Mouse (Mus musculus) inflammation-experienced regulatory T-cells, adult 6 months (primary cell): ENCODE measurements around the gene Olfr640. TPM values are rescaled to one million over a fixed set of nuclear protein-coding genes. Genes with fewer than 3 reads are reported as not detected.

ENCODE experiments used
- ATAC-seq: one replicate; pipeline ENCODE4 v1.8.0; 2017
- polyA plus RNA-seq, 3 experiments: library from polyadenylated mRNA; unstranded; fragments of 100-300 nt; shearing (Covaris generic); gene quantifications; one replicate each; pipeline ENCODE4 v1.2.1; 2017

Olfr640 gene
- not detected for polyA plus RNA-seq

GRCm38 (mm10) chr7:104025473-104025872 lies at the start of gene Olfr640:
Olfr640 (minus strand) TSS chr7:104025573.
- ATAC-seq: no peak

- ATAC-seq: no peak
Observed at GRCm38 (mm10) chr7:104071769-104072168, 46.4 kb upstream of the Olfr640 start, which contains the start of gene Olfr644. Olfr644 (minus strand) TSS chr7:104071869.

- ATAC-seq: no peak
Observed at GRCm38 (mm10) chr7:104061345-104061744, 36.0 kb upstream of the Olfr640 start, which contains the start of gene 4930516K23Rik. 4930516K23Rik (minus strand) TSS chr7:104061445.

GRCm38 (mm10) chr7:104059215-104059614 lies 33.8 kb upstream of the Olfr640 start:
- ATAC-seq: no peak

DNA sequence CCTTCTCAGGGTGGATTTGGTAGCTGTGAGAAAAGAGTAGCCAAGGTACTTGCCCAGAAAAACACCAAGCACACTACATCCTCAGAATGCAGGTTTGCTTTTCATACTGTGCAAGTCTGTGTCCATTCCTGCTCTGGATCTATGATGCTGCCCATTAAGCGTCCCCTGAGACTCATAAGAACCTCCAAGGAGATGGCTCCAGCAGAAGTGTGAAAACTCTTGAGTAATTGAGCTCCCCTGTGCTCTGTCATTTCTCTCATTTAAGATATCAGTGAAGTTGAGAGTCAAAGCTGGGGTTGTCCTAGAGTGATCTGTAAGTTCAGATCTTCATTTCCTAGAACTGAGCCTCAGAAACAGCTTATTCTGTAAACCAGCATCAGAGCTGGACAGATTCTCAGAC lies 27.2 kb upstream of the Olfr640 start, which contains the start of gene Olfr642:
Olfr642 (minus strand) TSS at position 101 of the 400 bp plus-strand sequence.
- no peak for ATAC-seq

DNA sequence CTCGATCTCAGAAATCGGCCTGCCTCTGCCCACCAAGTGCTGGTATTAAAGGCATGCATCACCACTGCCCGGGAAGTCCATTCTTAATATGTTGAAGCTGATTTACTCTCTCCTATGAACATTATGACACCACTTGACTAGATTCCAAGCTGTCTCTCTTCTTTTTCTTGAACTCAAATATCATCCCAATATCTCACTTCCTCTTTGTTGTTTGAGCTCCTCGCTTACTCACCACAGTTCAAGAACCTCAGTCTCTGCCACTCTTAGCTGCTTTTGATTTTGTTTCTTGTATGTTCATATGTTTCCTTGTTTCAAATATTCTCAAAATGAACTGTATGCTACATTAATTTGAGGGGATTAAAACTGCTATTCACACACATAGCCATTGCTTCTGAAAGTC lies 25.4 kb upstream of the Olfr640 start:
- ATAC-seq: no peak

DNA sequence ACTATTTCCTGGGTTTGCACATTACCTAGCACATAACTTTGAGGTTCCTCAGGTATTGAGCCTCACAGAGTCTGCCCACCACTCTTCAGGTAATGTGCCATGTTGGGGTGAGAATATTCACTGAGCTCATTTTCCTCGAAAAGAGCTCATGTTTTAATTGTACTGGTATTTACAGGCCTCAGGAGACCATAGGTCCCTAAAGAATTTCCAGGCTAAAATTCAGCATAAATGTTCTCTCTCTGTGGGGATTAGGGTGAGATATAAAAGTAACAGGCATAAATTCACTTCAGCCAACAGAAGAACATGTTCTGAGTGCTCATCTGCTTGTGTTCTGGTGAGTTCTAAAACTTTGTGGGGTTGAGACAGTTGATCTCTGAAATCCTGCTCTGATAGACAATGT lies 9.8 kb upstream of the Olfr640 start, which contains the start of gene Olfr641:
Olfr641 (plus strand) TSS at position 301 of the 400 bp plus-strand sequence.
- no peak for ATAC-seq

DNA sequence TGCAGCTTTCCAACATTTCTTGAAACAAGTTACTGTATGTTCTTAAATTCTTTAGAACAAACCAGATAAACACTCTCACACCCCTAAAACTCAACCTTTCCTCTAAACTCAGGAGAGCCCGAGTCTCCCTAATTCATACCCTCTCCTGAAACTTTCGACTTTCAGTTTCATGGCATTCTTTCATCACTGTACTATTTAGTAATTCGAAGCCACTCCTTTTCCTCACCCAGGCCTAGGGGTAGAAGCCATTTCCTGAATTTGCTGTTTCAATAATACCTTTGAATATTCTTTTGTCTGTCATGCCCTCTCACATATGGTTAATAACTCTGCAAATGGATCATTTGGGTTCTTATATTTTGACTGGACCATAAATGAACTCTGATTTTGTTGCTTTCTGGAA lies 1.6 kb upstream of the Olfr640 start:
- ATAC-seq: no peak

DNA sequence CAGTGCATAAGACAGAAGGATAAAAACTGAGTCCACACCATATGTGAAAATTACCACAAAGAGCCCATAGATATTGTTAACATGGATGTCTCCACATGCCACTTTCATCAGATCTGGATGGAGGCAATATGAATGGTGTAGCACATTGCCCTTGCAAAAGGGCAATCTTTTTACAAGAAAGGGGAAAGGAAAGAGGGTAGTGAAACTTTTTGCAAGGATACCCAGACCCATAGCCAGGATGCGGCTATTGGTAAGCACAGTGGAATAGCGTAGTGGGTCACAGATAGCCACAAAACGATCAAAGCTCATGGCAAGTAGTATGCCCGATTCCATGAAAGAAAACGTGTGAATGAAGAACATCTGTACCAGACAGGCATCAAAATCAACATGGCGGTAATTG lies 3.7 kb downstream of the Olfr640 start:
- no peak for ATAC-seq

GRCm38 (mm10) chr7:104018953-104019352 lies 6.4 kb downstream of the Olfr640 start:
- ATAC-seq: no peak

DNA sequence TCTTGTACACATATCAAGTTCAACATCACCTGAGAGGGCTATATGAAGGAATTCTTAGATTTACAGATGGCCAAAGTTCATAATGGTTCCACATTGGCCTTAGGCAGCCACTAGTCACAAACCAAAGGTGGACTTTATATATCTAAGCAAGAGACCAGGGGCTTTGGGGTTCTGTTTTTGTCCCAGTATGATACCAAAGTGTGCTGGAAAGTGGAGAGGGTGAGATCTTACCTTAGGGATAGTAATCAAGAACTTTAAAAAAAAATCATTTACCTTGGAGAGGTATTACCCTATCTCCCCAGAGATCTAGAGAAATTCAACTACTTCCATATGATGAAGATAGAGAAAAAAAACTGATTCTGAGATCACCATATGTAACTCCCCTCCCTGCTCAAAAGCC lies 8.2 kb downstream of the Olfr640 start, which contains the start of gene Olfr639:
Olfr639 (minus strand) TSS at position 101 of the 400 bp plus-strand sequence.
- no peak for ATAC-seq

DNA sequence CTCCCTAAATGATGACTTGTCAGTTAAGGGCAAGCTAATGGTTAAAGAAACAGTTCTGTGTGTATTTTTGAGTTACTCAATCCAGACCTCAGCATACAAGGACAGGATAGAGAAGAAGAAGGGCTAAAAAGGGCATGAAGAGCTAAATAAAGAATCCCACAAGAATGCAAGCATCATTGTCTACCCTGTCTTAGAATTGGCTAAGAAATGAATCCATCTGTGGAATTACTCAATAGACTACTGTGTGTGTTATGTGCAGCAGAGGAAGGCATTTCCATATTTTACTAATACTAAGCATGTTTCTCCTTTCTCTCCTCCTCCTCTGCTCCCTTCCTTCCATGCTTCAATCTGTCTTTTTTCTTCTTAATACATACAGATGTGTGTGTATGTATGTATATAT lies 26.2 kb downstream of the Olfr640 start:
- ATAC-seq: no peak

DNA sequence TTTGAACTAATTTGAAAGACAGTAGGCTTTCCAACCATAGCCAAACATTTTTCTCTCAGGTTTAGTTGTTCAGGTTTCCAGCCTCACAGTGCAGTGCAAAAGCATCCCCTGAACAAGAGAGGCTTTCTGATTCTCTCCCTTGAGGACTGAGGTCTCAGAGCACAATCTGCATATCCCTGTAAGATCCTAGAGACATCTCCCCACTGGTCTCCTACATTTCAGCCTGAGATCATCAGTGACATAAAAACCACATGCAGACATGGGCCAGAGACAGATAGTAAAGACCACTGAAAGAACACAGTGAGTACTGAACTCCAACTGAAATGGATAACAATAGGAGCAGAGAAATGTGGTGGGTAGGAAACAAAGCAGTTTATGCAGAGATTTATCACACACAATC lies 26.9 kb downstream of the Olfr640 start, which contains the start of gene Olfr638:
Olfr638 (plus strand) TSS at position 301 of the 400 bp plus-strand sequence.
- no peak for ATAC-seq

DNA sequence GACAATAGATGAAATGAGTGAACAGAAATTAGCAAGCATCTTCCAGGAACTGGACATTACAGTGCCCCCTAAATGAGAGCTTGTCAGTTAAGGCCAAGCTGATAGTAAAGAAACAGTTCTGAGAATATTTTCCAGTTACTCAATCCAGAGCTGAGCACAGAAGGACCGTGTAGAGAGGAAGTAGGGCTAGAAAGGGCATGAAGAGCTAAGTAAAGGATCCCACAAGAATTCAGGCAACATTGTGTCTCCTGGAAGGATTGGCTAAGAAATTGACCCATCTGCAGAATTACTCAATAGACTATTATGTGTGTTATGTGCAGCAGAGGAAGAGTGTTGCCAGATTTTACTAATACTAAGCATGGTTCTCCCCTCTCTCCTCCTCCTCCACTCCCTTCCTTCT lies 53.6 kb downstream of the Olfr640 start:
- ATAC-seq: no peak

- no peak for ATAC-seq
Observed at GRCm38 (mm10) chr7:103970852-103971251, 54.5 kb downstream of the Olfr640 start, which contains the start of gene Olfr635. Olfr635 (plus strand) TSS chr7:103971152.

Other genes starting within 250 kb of the Olfr640 start
- not detected for gene Olfr68, start 245.9 kb downstream of the Olfr640 start, polyA plus RNA-seq
- not detected for gene Olfr67, start 233.8 kb downstream of the Olfr640 start, polyA plus RNA-seq
- 1 to 10 TPM; 2.9 to 8.6 (median 3.0) TPM for gene Hbb-bt, start 211.6 kb downstream of the Olfr640 start, polyA plus RNA-seq
- 10 to 100 TPM in 2 of 3 experiments, 1 to 10 TPM in 1; 9.8 to 22.5 (median 18.1) TPM for gene Hbb-bs, start 197.5 kb downstream of the Olfr640 start, polyA plus RNA-seq
- not detected for gene Hbb-bh2, start 185.1 kb downstream of the Olfr640 start, polyA plus RNA-seq
- gene Hbb-bh1, start 182.4 kb downstream of the Olfr640 start, polyA plus RNA-seq: not detected
- gene Hbb-y, start 172.4 kb downstream of the Olfr640 start, polyA plus RNA-seq: not detected
- gene Olfr66, start 139.3 kb downstream of the Olfr640 start, polyA plus RNA-seq: not detected
- gene Olfr64, start 131.1 kb downstream of the Olfr640 start, polyA plus RNA-seq: not detected
- not detected for gene Olfr65, start 122.1 kb downstream of the Olfr640 start, polyA plus RNA-seq
- not detected for gene Olfr631, start 96.7 kb downstream of the Olfr640 start, polyA plus RNA-seq
- gene Olfr632, start 91.2 kb downstream of the Olfr640 start, polyA plus RNA-seq: not detected
- gene Olfr633, start 81.1 kb downstream of the Olfr640 start, polyA plus RNA-seq: not detected
- gene Olfr635, start 54.4 kb downstream of the Olfr640 start, polyA plus RNA-seq: under 1 TPM in 1 of 3 experiments, not detected in 2; 0.07 TPM
- not detected for gene Olfr638, start 26.8 kb downstream of the Olfr640 start, polyA plus RNA-seq
- not detected for gene Olfr639, start 8.3 kb downstream of the Olfr640 start, polyA plus RNA-seq
- gene Olfr641, start 9.9 kb upstream of the Olfr640 start, polyA plus RNA-seq: not detected
- not detected for gene Olfr642, start 27.1 kb upstream of the Olfr640 start, polyA plus RNA-seq
- gene 4930516K23Rik, start 35.9 kb upstream of the Olfr640 start, polyA plus RNA-seq: not detected
- not detected for gene Olfr644, start 46.3 kb upstream of the Olfr640 start, polyA plus RNA-seq
- not detected for gene Olfr645, start 59.9 kb upstream of the Olfr640 start, polyA plus RNA-seq
- gene Olfr646, start 79.3 kb upstream of the Olfr640 start, polyA plus RNA-seq: not detected
- not detected for gene Ubqln5, start 104.3 kb upstream of the Olfr640 start, polyA plus RNA-seq
- not detected for gene Olfr643, start 111.8 kb upstream of the Olfr640 start, polyA plus RNA-seq
- gene Ubqln3, start 117.7 kb upstream of the Olfr640 start, polyA plus RNA-seq: not detected
- gene Ubqlnl, start 125.0 kb upstream of the Olfr640 start, polyA plus RNA-seq: not detected
- gene Olfm5, start 139.3 kb upstream of the Olfr640 start, polyA plus RNA-seq: not detected
- under 1 TPM; 0.20 to 0.50 (median 0.25) TPM for gene Olfr648, start 157.8 kb upstream of the Olfr640 start, polyA plus RNA-seq
- gene Olfr649, start 170.4 kb upstream of the Olfr640 start, polyA plus RNA-seq: not detected
- gene Trim6, start 193.2 kb upstream of the Olfr640 start, polyA plus RNA-seq: 1 to 10 TPM in 2 of 3 experiments, not detected in 1; 1.4 to 2.2 TPM
- 10 to 100 TPM; 50.1 to 60.0 (median 60.0) TPM for gene Trim34a, start 218.9 kb upstream of the Olfr640 start, polyA plus RNA-seq